In the genomic region with DNA sequence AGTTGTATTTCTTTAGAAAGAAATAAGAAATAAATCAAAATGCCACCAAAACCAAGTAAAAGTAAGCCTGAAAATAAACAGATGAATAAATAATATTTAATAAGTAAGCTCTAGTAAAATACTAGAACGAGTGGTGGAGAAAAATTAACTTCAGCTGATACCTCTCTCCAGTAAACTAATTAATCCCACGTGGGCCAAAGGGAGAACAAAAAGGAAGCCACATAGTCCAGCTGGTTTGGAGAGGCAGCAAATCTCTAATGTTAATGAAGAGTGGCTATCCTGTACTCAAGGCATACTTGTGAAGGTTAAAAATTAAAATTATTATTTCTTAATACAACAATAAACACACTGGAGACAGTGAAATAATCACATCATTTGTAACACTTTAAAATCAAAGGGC, we compare ENCODE assay signal across 25 mouse cellular contexts. TPM values are rescaled to one million over a fixed set of nuclear protein-coding genes. Genes with fewer than 3 reads are reported as not detected.
A peak's percentile ranks its signal among the peaks of the same experiment; 100 is the strongest.
DNase-seq lines count a peak whose midpoint lies in the region; ATAC-seq and TF ChIP-seq lines count a peak whose summit lies in the region.
"Had no signal": no experiment of that assay in that cellular context is flagged by ENCODE, and none has a peak within 500 bp of the region (broad histone marks: within the 10 kb centered on the region; RNA-seq: fewer than 3 reads in every experiment).

No protein-coding gene starts in this region.

- H3K27ac ChIP-seq in heart, embryonic 14.5 days (replicated peaks in 1 of 2; ENCODE audit: control insufficient read depth in 1 of 2, insufficient read depth in 1 of 2, low read depth in 2 of 2, low read length in 2 of 2) = no peak overlapping the region
- H3K27ac ChIP-seq in kidney, adult 2 months (ENCODE audit: insufficient read depth, low read depth, low read length) = no peak overlapping the region
- no peak overlapping the region for H3K27ac ChIP-seq in neural tube, embryonic 12.5 days
- H3K27ac ChIP-seq: layer of hippocampus, adult 2 months had no signal

- DNase-seq in heart, adult 9 months (ENCODE audit: low spot score in 2 of 2) = no peak
- peak; percentile 69 for DNase-seq in kidney, adult 2 months
- no peak for DNase-seq in kidney, postnatal 10 days
- DNase-seq in neural tube, embryonic 10.5 days (ENCODE audit: extremely low spot score, low spot score) = no peak
- DNase-seq in urinary bladder, adult 2 months (ENCODE audit: low spot score) = no peak
- DNase-seq: adrenal gland, adult 8-10 months; cerebellum, adult 18-20 months; cerebellum, postnatal 14 days; kidney, adult 18-20 months; layer of hippocampus, postnatal 36 days; liver, postnatal 0 days; thymus, adult 18-20 months; thymus, postnatal 36 days had no signal

- peak overlapping the region; percentile 32; the same call in 1 of the 2 replicates for H3K9ac ChIP-seq in heart, embryonic 14.5 days (ENCODE audit: low read length)
- H3K9ac ChIP-seq in neural tube, embryonic 12.5 days = no peak overlapping the region
- H3K9ac ChIP-seq: embryonic facial prominence, embryonic 13.5 days; limb, embryonic 12.5 days; liver, postnatal 0 days had no signal

- no peak for TF ChIP-seq POLR2A in kidney, adult 2 months (IDR thresholded peaks at IDR 0.05; ENCODE audit: low read depth, low read length)

- peak overlapping the region; percentile 47; the same call in 1 of the 2 replicates for H3K4me2 ChIP-seq in heart, embryonic 14.5 days (ENCODE audit: low read length)
- peak overlapping the region; percentile 24; the same call in 1 of the 2 replicates for H3K4me2 ChIP-seq in neural tube, embryonic 12.5 days (replicated peaks)
- H3K4me2 ChIP-seq: embryonic facial prominence, embryonic 13.5 days; limb, embryonic 12.5 days had no signal

- no peaks in the 10 kb centered on the region for H3K27me3 ChIP-seq in heart, embryonic 14.5 days (ENCODE audit: control insufficient read depth, insufficient read depth, low read length)
- no peaks in the 10 kb centered on the region for H3K27me3 ChIP-seq in kidney, adult 2 months (replicated peaks; ENCODE audit: control insufficient read depth, insufficient read depth, low read length)
- H3K27me3 ChIP-seq in neural tube, embryonic 12.5 days (replicated peaks) = no peaks in the 10 kb centered on the region
- H3K27me3 ChIP-seq: embryonic facial prominence, embryonic 13.5 days; limb, embryonic 12.5 days; megakaryocyte, embryonic 14.5 days had no signal

- H3K9me3 ChIP-seq in heart, embryonic 14.5 days (ENCODE audit: control insufficient read depth, low read length) = no peaks in the 10 kb centered on the region
- H3K9me3 ChIP-seq in neural tube, embryonic 12.5 days = no peaks in the 10 kb centered on the region
- H3K9me3 ChIP-seq: embryonic facial prominence, embryonic 13.5 days; limb, embryonic 12.5 days; megakaryocyte, embryonic 14.5 days had no signal

- H3K4me3 ChIP-seq in heart, embryonic 14.5 days (ENCODE audit: control insufficient read depth in 1 of 2, insufficient read depth in 1 of 2, low read depth in 1 of 2, low read length in 2 of 2) = no peak overlapping the region
- no peak overlapping the region for H3K4me3 ChIP-seq in kidney, adult 2 months (ENCODE audit: insufficient read depth, low read depth, low read length)
- no peak overlapping the region for H3K4me3 ChIP-seq in neural tube, embryonic 12.5 days
- H3K4me3 ChIP-seq: embryonic facial prominence, embryonic 13.5 days; erythroblast, embryonic 14.5 days; gastrocnemius, adult 2 months; layer of hippocampus, adult 2 months; limb, embryonic 12.5 days; megakaryocyte, embryonic 14.5 days had no signal

- TF ChIP-seq CTCF in kidney, adult 2 months (conservative IDR thresholded peaks at IDR 0.05; ENCODE audit: insufficient read depth, insufficient read length, low read depth, low read length) = no peak

- H3K36me3 ChIP-seq in heart, embryonic 14.5 days (ENCODE audit: control insufficient read depth, insufficient read depth, low read length) = peaks cover 5% of the 10 kb centered on the region; the same call in 1 of the 2 replicates
- no peaks in the 10 kb centered on the region for H3K36me3 ChIP-seq in kidney, adult 2 months (ENCODE audit: control insufficient read depth, insufficient read depth, low read length)
- no peaks in the 10 kb centered on the region for H3K36me3 ChIP-seq in neural tube, embryonic 12.5 days

- peaks cover 6 to 10% of the 10 kb centered on the region in 2 experiments for H3K4me1 ChIP-seq in heart, embryonic 14.5 days (ENCODE audit: control insufficient read depth in 2 of 2, insufficient read depth in 2 of 2, low read length in 2 of 2)
- peaks cover 26% of the 10 kb centered on the region for H3K4me1 ChIP-seq in kidney, adult 2 months (ENCODE audit: control insufficient read depth, insufficient read depth, low read length)
- peaks cover 6% of the 10 kb centered on the region for H3K4me1 ChIP-seq in neural tube, embryonic 12.5 days

- WGBS in heart, embryonic 14.5 days = 47% methylated on average over 2 of the region's 2 CpGs
- 14% methylated on average over 2 of the region's 2 CpGs for WGBS in kidney, adult 2 months
- WGBS in neural tube, embryonic 12.5 days = 51% methylated on average over 2 of the region's 2 CpGs

- no peak for ATAC-seq in heart, embryonic 14.5 days (ENCODE audit: insufficient number of reproducible peaks, insufficient read depth, low FRiP score, low read depth)
- no peak for ATAC-seq in neural tube, embryonic 12.5 days (ENCODE audit: low FRiP score, low read depth)
- ATAC-seq: activated CD4-positive, CD25-positive, alpha-beta regulatory T cell, adult 4 months; forebrain, embryonic 14.5 days; inflammation-experienced regulatory T-cells, adult 6 months; liver, postnatal 0 days had no signal

RNA-seq across cellular contexts. Expression of a gene that starts 5.1 kb away (rescaled TPM):
- 1.8 and 2.8 TPM in 2 replicates for polyA plus RNA-seq in heart, embryonic 14.5 days (2014; fragmentation: Nextera tagmentation; extraction: Ambion mirVana)
- 0.11 and 0.15 TPM in 2 replicates for polyA plus RNA-seq in kidney, adult 2 months (2012; rRNA removed)
- 2.9 and 3.0 TPM in 2 replicates for polyA plus RNA-seq in neural tube, embryonic 12.5 days (2016; fragmentation: Nextera tagmentation; extraction: Ambion mirVana)
- polyA plus RNA-seq in urinary bladder, adult 2 months (2012; rRNA removed) = 0.27 and 0.39 TPM in 2 replicates
- polyA plus RNA-seq: erythroblast, embryonic 14.5 days; small intestine, adult 2 months had no signal

RNA-seq across cellular contexts. Expression of a gene that starts 13.3 kb away (rescaled TPM):
- polyA plus RNA-seq in heart, embryonic 14.5 days (2014; fragmentation: Nextera tagmentation; extraction: Ambion mirVana) = 89.2 and 92.4 TPM in 2 replicates
- 40.8 and 46.3 TPM in 2 replicates for polyA plus RNA-seq in kidney, adult 2 months (2012; rRNA removed)
- polyA plus RNA-seq in neural tube, embryonic 12.5 days (2016; fragmentation: Nextera tagmentation; extraction: Ambion mirVana) = 64.1 and 67.4 TPM in 2 replicates
- polyA plus RNA-seq in urinary bladder, adult 2 months (2012; rRNA removed) = 63.7 and 67.4 TPM in 2 replicates

RNA-seq across cellular contexts. Expression of a gene that starts 41.3 kb away (rescaled TPM):
- 117 and 119 TPM in 2 replicates for polyA plus RNA-seq in heart, embryonic 14.5 days (2014; fragmentation: Nextera tagmentation; extraction: Ambion mirVana)
- polyA plus RNA-seq in kidney, adult 2 months (2012; rRNA removed) = 3.2 and 5.5 TPM in 2 replicates
- 154 and 159 TPM in 2 replicates for polyA plus RNA-seq in neural tube, embryonic 12.5 days (2016; fragmentation: Nextera tagmentation; extraction: Ambion mirVana)
- 39.2 and 43.9 TPM in 2 replicates for polyA plus RNA-seq in urinary bladder, adult 2 months (2012; rRNA removed)
